Mouse (Mus musculus): ENCODE measurements around the gene Tbc1d2b.

DNA sequence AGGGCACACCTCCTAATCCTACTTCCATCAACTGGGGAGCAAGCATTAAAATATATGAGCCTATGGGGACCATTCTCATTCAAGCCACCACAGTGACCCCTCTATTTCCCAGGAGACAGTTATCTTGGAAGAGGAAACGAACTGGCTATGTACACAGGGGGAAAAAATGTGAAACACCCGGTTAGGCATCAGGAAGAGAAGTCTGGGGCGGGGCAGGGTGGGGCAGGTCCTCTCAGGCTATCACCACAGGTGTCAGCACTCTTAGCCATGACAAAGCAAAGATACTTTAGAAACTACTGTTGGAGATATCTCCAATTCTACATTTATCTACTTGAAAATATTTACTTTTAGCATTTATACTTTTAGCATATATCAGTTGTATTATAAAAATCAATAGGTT lies 8.5 kb downstream of the Tbc1d2b start:
- TF ChIP-seq CTCF (IDR thresholded peaks at IDR 0.05; ENCODE audit: insufficient read depth, low read length) (no peak), POLR2A (IDR thresholded peaks at IDR 0.05; ENCODE audit: borderline replicate concordance, extremely low read depth, low read depth, low read length) (no peak)

All from lung, adult 2 months (tissue).